Mouse (Mus musculus) thymus, postnatal 0 days (tissue): ENCODE data around the gene Pold2. TPM values are rescaled to one million over a fixed set of nuclear protein-coding genes. Genes with fewer than 3 reads are reported as not detected.

Source experiments
- DNase-seq: peaks from one replicate; pipeline ENCODE4 v3.0.0-alpha.2; 2015; ENCODE audit warnings: low spot score
- polyA plus RNA-seq: library from polyadenylated mRNA; unstranded; fragments of >200 nt; fragmentation: Nextera tagmentation; extraction: Ambion mirVana; gene quantifications from 2 replicates; pipeline ENCODE4 v1.2.1, GENCODE M21; 2015

The Pold2 gene
- 97.0 and 118 TPM in 2 replicates for polyA plus RNA-seq

GRCm38 (mm10) chr11:5877921-5878526, at the start of gene Pold2:
Gene Pold2 (minus strand): TSS chr11:5878292.
- DNase-seq, result peak; percentile 98

- DNase-seq, result no peak
These were observed 48.7 kb upstream of the Pold2 start for GRCm38 (mm10) chr11:5926696-5927220.

GRCm38 (mm10) chr11:5924699-5925098, 46.6 kb upstream of the Pold2 start:
- DNase-seq, result no peak

GRCm38 (mm10) chr11:5920323-5920960, 42.4 kb upstream of the Pold2 start:
- peak; percentile 12 for DNase-seq

GRCm38 (mm10) chr11:5919606-5920005, 41.5 kb upstream of the Pold2 start:
- no peak for DNase-seq

- DNase-seq, result no peak
These were observed 40.0 kb upstream of the Pold2 start for GRCm38 (mm10) chr11:5918111-5918510.

- no peak for DNase-seq
These were observed 38.1 kb upstream of the Pold2 start for GRCm38 (mm10) chr11:5916178-5916548.

GRCm38 (mm10) chr11:5915429-5916177, 37.5 kb upstream of the Pold2 start:
- no peak for DNase-seq

GRCm38 (mm10) chr11:5914940-5915339, 36.8 kb upstream of the Pold2 start:
- no peak for DNase-seq

- no peak for DNase-seq
These were observed 35.8 kb upstream of the Pold2 start for GRCm38 (mm10) chr11:5913936-5914335.

GRCm38 (mm10) chr11:5913256-5913655, 35.2 kb upstream of the Pold2 start:
- no peak for DNase-seq

- peak; percentile 47 for DNase-seq
These were observed 34.5 kb upstream of the Pold2 start for GRCm38 (mm10) chr11:5912635-5913034.

- DNase-seq, result no peak
These were observed 30.6 kb upstream of the Pold2 start for GRCm38 (mm10) chr11:5908642-5909041.

- DNase-seq, result no peak
These were observed 29.0 kb upstream of the Pold2 start for GRCm38 (mm10) chr11:5907096-5907495.

GRCm38 (mm10) chr11:5905778-5906518, 27.9 kb upstream of the Pold2 start:
- no peak for DNase-seq

GRCm38 (mm10) chr11:5904871-5905270, 26.8 kb upstream of the Pold2 start:
- DNase-seq, result no peak

GRCm38 (mm10) chr11:5904357-5904756, 26.3 kb upstream of the Pold2 start:
- no peak for DNase-seq

GRCm38 (mm10) chr11:5903844-5904243, 25.8 kb upstream of the Pold2 start:
- no peak for DNase-seq

- no peak for DNase-seq
These were observed 24.3 kb upstream of the Pold2 start for GRCm38 (mm10) chr11:5902390-5902789.

GRCm38 (mm10) chr11:5901950-5902349, 23.9 kb upstream of the Pold2 start:
- no peak for DNase-seq

- DNase-seq, result no peak
These were observed 23.2 kb upstream of the Pold2 start for GRCm38 (mm10) chr11:5901320-5901719.

GRCm38 (mm10) chr11:5899286-5899685, 21.2 kb upstream of the Pold2 start:
- DNase-seq, result no peak
